ENCODE assay signal across 8 mouse cellular contexts in genomic region chr9:47368015-47368901, GRCm38 (mm10).
DNase-seq lines count a peak whose midpoint lies in the region; ATAC-seq and TF ChIP-seq lines count a peak whose summit lies in the region.

No protein-coding gene starts in this region.

- WGBS in lung, embryonic 14.5 days, result 8% methylated on average over 31 of the region's 31 CpGs
- WGBS in embryonic facial prominence, embryonic 10.5 days, result 1% methylated on average over 31 of the region's 31 CpGs
- WGBS in limb, embryonic 10.5 days, result 4% methylated on average over 31 of the region's 31 CpGs
- 10% methylated on average over 26 of the region's 31 CpGs for WGBS in stomach, embryonic 14.5 days

- H3K4me3 ChIP-seq in lung, embryonic 14.5 days (ENCODE audit: low read depth, low read length), result peak overlapping the region; percentile 22
- peak overlapping the region; percentile 56 for H3K4me3 ChIP-seq in embryonic facial prominence, embryonic 10.5 days
- H3K4me3 ChIP-seq in limb, embryonic 10.5 days, result peak overlapping the region; percentile 51
- H3K4me3 ChIP-seq in stomach, embryonic 14.5 days (ENCODE audit: low read depth, low read length), result peak overlapping the region; percentile 21

- H3K27me3 ChIP-seq in lung, embryonic 14.5 days (ENCODE audit: insufficient read depth, low read length), result peaks cover 28% of the 10 kb centered on the region
- H3K27me3 ChIP-seq in embryonic facial prominence, embryonic 10.5 days (replicated peaks; ENCODE audit: low read depth, poor library complexity, severe bottlenecking), result peaks cover 60% of the 10 kb centered on the region
- H3K27me3 ChIP-seq in limb, embryonic 10.5 days (ENCODE audit: low read depth, poor library complexity, severe bottlenecking), result peaks cover 50% of the 10 kb centered on the region
- H3K27me3 ChIP-seq in stomach, embryonic 14.5 days (ENCODE audit: control insufficient read depth, insufficient read depth, low read length), result peaks cover 11% of the 10 kb centered on the region; the same call in 1 of the 2 replicates

- no peak overlapping the region for H3K9ac ChIP-seq in lung, embryonic 14.5 days
- H3K9ac ChIP-seq in stomach, embryonic 14.5 days (replicated peaks; ENCODE audit: low read depth, low read length), result no peak overlapping the region

- ATAC-seq in lung, embryonic 14.5 days (ENCODE audit: insufficient read depth), result peak; percentile 35; the same call in 1 of the 2 replicates
- peak; percentile 63 for ATAC-seq in stomach, embryonic 14.5 days (ENCODE audit: insufficient number of reproducible peaks, insufficient read depth, low FRiP score, low read depth)
- no peak for ATAC-seq in megakaryocyte progenitor cell, adult 5-6 weeks (replicated peaks; ENCODE audit: poor library complexity)

- peak; percentile 33 for DNase-seq in lung, embryonic 14.5 days
- no peak for DNase-seq in lung, postnatal 25 days (ENCODE audit: low spot score)
- DNase-seq in embryonic facial prominence, embryonic 10.5 days (ENCODE audit: low spot score), result peak; percentile 81
- DNase-seq in limb, embryonic 10.5 days (ENCODE audit: low spot score), result peak; percentile 75
- no peak for DNase-seq in adipocyte (ENCODE audit: low spot score)
- no peak for DNase-seq in gastrocnemius, postnatal 36 days

- no peak overlapping the region for H3K27ac ChIP-seq in lung, embryonic 14.5 days (ENCODE audit: low read depth)
- H3K27ac ChIP-seq in embryonic facial prominence, embryonic 10.5 days (replicated peaks), result peak overlapping the region; percentile 74
- peak overlapping the region; percentile 82 for H3K27ac ChIP-seq in limb, embryonic 10.5 days
- no peak overlapping the region for H3K27ac ChIP-seq in stomach, embryonic 14.5 days (ENCODE audit: low read length)

- intact Hi-C loops in gastrocnemius, postnatal 36 days (cut with DNase I), result no loop called here

- no peak for TF ChIP-seq CTCF in lung, embryonic 14.5 days (IDR thresholded peaks at IDR 0.05; ENCODE audit: low read depth)

- no peaks in the 10 kb centered on the region for H3K9me3 ChIP-seq in lung, embryonic 14.5 days (ENCODE audit: low read depth, low read length)
- H3K9me3 ChIP-seq in embryonic facial prominence, embryonic 10.5 days, result no peaks in the 10 kb centered on the region
- no peaks in the 10 kb centered on the region for H3K9me3 ChIP-seq in limb, embryonic 10.5 days (replicated peaks)
- H3K9me3 ChIP-seq in stomach, embryonic 14.5 days (ENCODE audit: control insufficient read depth, low read depth, low read length), result no peaks in the 10 kb centered on the region

- no peaks in the 10 kb centered on the region for H3K36me3 ChIP-seq in lung, embryonic 14.5 days (ENCODE audit: insufficient read depth)
- no peaks in the 10 kb centered on the region for H3K36me3 ChIP-seq in embryonic facial prominence, embryonic 10.5 days (replicated peaks)
- H3K36me3 ChIP-seq in limb, embryonic 10.5 days, result no peaks in the 10 kb centered on the region
- H3K36me3 ChIP-seq in stomach, embryonic 14.5 days (ENCODE audit: control insufficient read depth, insufficient read depth, low read length), result no peaks in the 10 kb centered on the region

- peak overlapping the region; percentile 61 for H3K4me2 ChIP-seq in lung, embryonic 14.5 days
- peak overlapping the region; percentile 55 for H3K4me2 ChIP-seq in stomach, embryonic 14.5 days (replicated peaks; ENCODE audit: low read depth, low read length)

- peaks cover 12% of the 10 kb centered on the region; the same call in 1 of the 2 replicates for H3K4me1 ChIP-seq in lung, embryonic 14.5 days (ENCODE audit: insufficient read depth)
- peaks cover 58% of the 10 kb centered on the region for H3K4me1 ChIP-seq in embryonic facial prominence, embryonic 10.5 days
- H3K4me1 ChIP-seq in limb, embryonic 10.5 days, result peaks cover 40% of the 10 kb centered on the region
- H3K4me1 ChIP-seq in stomach, embryonic 14.5 days (ENCODE audit: control insufficient read depth, insufficient read depth, low read length), result peaks cover 9% of the 10 kb centered on the region; the same call in 1 of the 2 replicates

Comparison
In these comparisons a context has a peak if more than half of its experiments do, and no peak if none do; other contexts are left out.
1. DNase-seq: peak in lung, embryonic 14.5 days (single experiment), embryonic facial prominence, embryonic 10.5 days (single experiment) and limb, embryonic 10.5 days (single experiment); none in lung, postnatal 25 days (single experiment), adipocyte (single experiment) and gastrocnemius, postnatal 36 days (0 of 2).
2. H3K27ac ChIP-seq: peak in embryonic facial prominence, embryonic 10.5 days (single experiment) and limb, embryonic 10.5 days (single experiment); none in lung, embryonic 14.5 days (single experiment) and stomach, embryonic 14.5 days (single experiment).
3. Peak in every context shown above with its lines, with median percentiles within 50 percentile points of each other: H3K4me3 ChIP-seq.